Mouse (Mus musculus) E14TG2a.4 (cell line): Measurements from ENCODE around the gene Sh3pxd2b.

Source experiments
- CTCF ChIP-seq: conservative IDR thresholded peaks from 2 replicates; pipeline ENCODE4 v1.5.1; 2014; ENCODE audit warnings: low read length
- POU5F1 ChIP-seq: IDR thresholded peaks from 2 replicates; pipeline ENCODE4 v1.6.1; 2014; ENCODE audit warnings: low read length, borderline replicate concordance

- TF ChIP-seq POU5F1 (no peak), CTCF (no peak)
Measured at GRCm38 (mm10) chr11:32297866-32298531, 49.6 kb upstream of the Sh3pxd2b start.
